Mouse (Mus musculus): Measurements from ENCODE around the gene Sh3pxd2b.

DNA sequence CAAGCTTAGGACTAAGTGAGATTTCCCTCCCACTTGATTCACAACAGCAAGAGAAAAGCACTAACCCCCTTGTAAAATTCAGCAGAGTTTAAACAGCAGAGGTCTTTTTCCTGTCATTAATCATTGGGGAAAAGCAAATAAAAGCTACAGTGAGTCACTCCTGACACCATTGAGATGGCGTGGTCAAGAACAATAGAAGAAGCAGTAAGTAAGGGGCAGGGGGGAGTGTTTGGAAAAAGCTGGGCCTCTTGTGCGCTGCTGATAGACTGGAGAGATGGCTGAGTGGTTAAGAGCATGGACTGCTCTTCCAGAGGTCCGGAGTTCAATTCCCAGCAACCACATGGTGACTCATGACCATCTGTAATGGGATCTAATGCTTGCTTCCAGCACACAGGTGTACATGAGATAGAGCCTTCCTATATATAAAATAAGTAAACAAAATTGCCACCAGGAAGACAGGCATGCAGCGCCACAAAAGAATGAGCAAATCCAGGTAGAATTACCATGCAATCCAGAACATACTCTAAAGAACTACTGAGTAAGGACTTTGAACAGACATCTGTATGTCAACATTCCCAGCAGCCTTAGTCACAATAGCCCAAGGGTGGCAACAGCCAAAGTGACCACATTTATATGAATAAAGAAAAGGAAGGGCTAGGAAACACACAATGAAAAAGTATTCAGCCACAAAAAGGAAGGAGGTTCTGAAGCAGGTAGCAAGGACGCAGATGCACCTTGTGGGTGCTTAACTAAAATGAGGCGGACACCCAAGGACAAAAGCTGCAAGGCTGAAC, 1.9 kb upstream of the Sh3pxd2b start:
- TF ChIP-seq POLR2A (IDR thresholded peaks at IDR 0.05; ENCODE audit: low read depth, low read length) (no peak), CTCF (conservative IDR thresholded peaks at IDR 0.05; ENCODE audit: insufficient read depth, insufficient read length, low read depth, low read length) (no peak)

All from kidney, adult 2 months (tissue).